Mouse (Mus musculus): ENCODE measurements around the gene Rpl9-ps1. TPM values are rescaled to one million over a fixed set of nuclear protein-coding genes. Genes with fewer than 3 reads are reported as not detected.
A peak's percentile ranks its signal among the peaks of the same experiment; 100 is the strongest.

Gene Rpl9-ps1
- polyA plus RNA-seq, 1 experiment, result not detected

- Histone ChIP-seq H3K9ac (ENCODE audit: low read depth, poor library complexity, severe bottlenecking) (no peak overlapping the region), H3K4me1 (ENCODE audit: control insufficient read depth, insufficient read depth, low read length) (no peaks in the 10 kb centered on the region), H3K27me3 (ENCODE audit: control insufficient read depth, insufficient read depth, low read length, poor library complexity, severe bottlenecking) (no peaks in the 10 kb centered on the region), H3K36me3 (ENCODE audit: control insufficient read depth, insufficient read depth, low read length, poor library complexity, severe bottlenecking) (no peaks in the 10 kb centered on the region), H3K27ac (ENCODE audit: insufficient read depth, low read length) (no peak overlapping the region), H3K4me3 (ENCODE audit: low read depth, low read length) (no peak overlapping the region), H3K9me3 (replicated peaks; ENCODE audit: control insufficient read depth, insufficient read depth, low read length, poor library complexity, severe bottlenecking) (no peaks in the 10 kb centered on the region)
- TF ChIP-seq POLR2A (IDR thresholded peaks at IDR 0.05; ENCODE audit: insufficient read depth, low read length), result no peak
- TF ChIP-seq CTCF (IDR thresholded peaks at IDR 0.05; ENCODE audit: low read depth, low read length), result no peak
- TF ChIP-seq EP300 (IDR thresholded peaks at IDR 0.05; ENCODE audit: insufficient read depth, low read depth, low read length), result no peak
Observed at GRCm38 (mm10) chr11:83634425-83634824, 11.0 kb downstream of the Rpl9-ps1 start.

DNA sequence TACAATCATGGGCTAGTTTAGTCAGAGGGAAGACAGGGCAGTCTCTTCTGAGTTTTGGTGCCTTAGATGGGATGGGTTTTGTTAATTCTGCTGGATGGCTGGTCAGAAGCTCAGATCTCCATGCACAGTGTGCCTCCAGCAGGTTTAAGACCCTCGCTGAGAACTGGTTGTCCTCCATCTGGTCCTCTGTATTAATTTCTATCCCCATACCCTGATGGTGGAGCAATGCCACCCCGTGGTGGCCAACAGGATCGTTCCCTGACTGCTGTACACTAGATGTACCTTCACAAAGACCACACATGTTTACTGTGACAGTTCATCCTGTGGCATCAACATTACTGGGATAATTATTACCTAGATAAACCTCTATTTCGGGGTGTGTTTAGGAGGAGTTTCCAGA lies 12.7 kb downstream of the Rpl9-ps1 start:
- H3K9me3 ChIP-seq (replicated peaks; ENCODE audit: control insufficient read depth, insufficient read depth, low read length, poor library complexity, severe bottlenecking), result no peaks in the 10 kb centered on the region

GRCm38 (mm10) chr11:83631065-83631464 lies 14.4 kb downstream of the Rpl9-ps1 start:
- H3K36me3 ChIP-seq (ENCODE audit: control insufficient read depth, insufficient read depth, low read length, poor library complexity, severe bottlenecking), result no peaks in the 10 kb centered on the region
- H3K27me3 ChIP-seq (ENCODE audit: control insufficient read depth, insufficient read depth, low read length, poor library complexity, severe bottlenecking), result no peaks in the 10 kb centered on the region
- H3K4me1 ChIP-seq (ENCODE audit: control insufficient read depth, insufficient read depth, low read length), result no peaks in the 10 kb centered on the region

More for the DNA sequence above, 12.7 kb downstream of the Rpl9-ps1 start:
- no peaks in the 10 kb centered on the region for H3K36me3 ChIP-seq (ENCODE audit: control insufficient read depth, insufficient read depth, low read length, poor library complexity, severe bottlenecking)
- H3K4me3 ChIP-seq (ENCODE audit: low read depth, low read length), result no peak overlapping the region
- no peak overlapping the region for H3K9ac ChIP-seq (ENCODE audit: low read depth, poor library complexity, severe bottlenecking)
- no peaks in the 10 kb centered on the region for H3K4me1 ChIP-seq (ENCODE audit: control insufficient read depth, insufficient read depth, low read length)
- no peak overlapping the region for H3K27ac ChIP-seq (ENCODE audit: insufficient read depth, low read length)
- H3K27me3 ChIP-seq (ENCODE audit: control insufficient read depth, insufficient read depth, low read length, poor library complexity, severe bottlenecking), result no peaks in the 10 kb centered on the region
- TF ChIP-seq EP300 (IDR thresholded peaks at IDR 0.05; ENCODE audit: insufficient read depth, low read depth, low read length) (no peak), CTCF (IDR thresholded peaks at IDR 0.05; ENCODE audit: low read depth, low read length) (peak; percentile 15), POLR2A (IDR thresholded peaks at IDR 0.05; ENCODE audit: insufficient read depth, low read length) (no peak)

GRCm38 (mm10) chr11:83630630-83631029 lies 14.8 kb downstream of the Rpl9-ps1 start:
- Histone ChIP-seq H3K27ac (ENCODE audit: insufficient read depth, low read length) (no peak overlapping the region), H3K27me3 (ENCODE audit: control insufficient read depth, insufficient read depth, low read length, poor library complexity, severe bottlenecking) (no peaks in the 10 kb centered on the region), H3K36me3 (ENCODE audit: control insufficient read depth, insufficient read depth, low read length, poor library complexity, severe bottlenecking) (no peaks in the 10 kb centered on the region), H3K9me3 (replicated peaks; ENCODE audit: control insufficient read depth, insufficient read depth, low read length, poor library complexity, severe bottlenecking) (no peaks in the 10 kb centered on the region), H3K4me1 (ENCODE audit: control insufficient read depth, insufficient read depth, low read length) (no peaks in the 10 kb centered on the region), H3K9ac (ENCODE audit: low read depth, poor library complexity, severe bottlenecking) (no peak overlapping the region), H3K4me3 (ENCODE audit: low read depth, low read length) (no peak overlapping the region)
- TF ChIP-seq CTCF (IDR thresholded peaks at IDR 0.05; ENCODE audit: low read depth, low read length) (no peak), POLR2A (IDR thresholded peaks at IDR 0.05; ENCODE audit: insufficient read depth, low read length) (no peak), EP300 (IDR thresholded peaks at IDR 0.05; ENCODE audit: insufficient read depth, low read depth, low read length) (no peak)

More at GRCm38 (mm10) chr11:83631065-83631464, 14.4 kb downstream of the Rpl9-ps1 start:
- no peak overlapping the region for H3K9ac ChIP-seq (ENCODE audit: low read depth, poor library complexity, severe bottlenecking)
- no peak overlapping the region for H3K4me3 ChIP-seq (ENCODE audit: low read depth, low read length)
- no peaks in the 10 kb centered on the region for H3K9me3 ChIP-seq (replicated peaks; ENCODE audit: control insufficient read depth, insufficient read depth, low read length, poor library complexity, severe bottlenecking)
- TF ChIP-seq EP300 (IDR thresholded peaks at IDR 0.05; ENCODE audit: insufficient read depth, low read depth, low read length), result no peak
- H3K27ac ChIP-seq (ENCODE audit: insufficient read depth, low read length), result no peak overlapping the region

DNA sequence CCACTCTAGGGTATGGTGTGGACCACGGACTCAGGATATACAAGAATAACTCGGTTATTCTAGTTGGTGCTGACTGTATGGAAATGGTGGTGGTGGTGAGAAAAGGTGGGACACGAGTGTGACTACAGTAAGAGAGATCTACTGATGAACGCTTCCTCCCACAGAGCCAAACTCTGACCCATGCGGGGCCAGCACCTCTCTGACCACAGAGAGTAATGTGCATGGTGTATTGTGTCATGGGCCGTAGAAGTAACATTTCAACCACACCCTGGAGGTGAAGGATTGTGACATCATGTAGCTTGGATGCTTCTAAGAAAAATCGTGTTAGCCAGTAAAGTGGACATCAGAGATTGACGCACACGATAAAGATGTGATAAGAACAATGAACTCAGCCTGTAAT lies 16.6 kb downstream of the Rpl9-ps1 start:
- no peak overlapping the region for H3K27ac ChIP-seq (ENCODE audit: insufficient read depth, low read length)
- TF ChIP-seq CTCF (IDR thresholded peaks at IDR 0.05; ENCODE audit: low read depth, low read length) (no peak), POLR2A (IDR thresholded peaks at IDR 0.05; ENCODE audit: insufficient read depth, low read length) (no peak), EP300 (IDR thresholded peaks at IDR 0.05; ENCODE audit: insufficient read depth, low read depth, low read length) (no peak)

GRCm38 (mm10) chr11:83623586-83623985 lies 21.8 kb downstream of the Rpl9-ps1 start:
- no peaks in the 10 kb centered on the region for H3K27me3 ChIP-seq (ENCODE audit: control insufficient read depth, insufficient read depth, low read length, poor library complexity, severe bottlenecking)
- H3K9me3 ChIP-seq (replicated peaks; ENCODE audit: control insufficient read depth, insufficient read depth, low read length, poor library complexity, severe bottlenecking), result no peaks in the 10 kb centered on the region
- TF ChIP-seq CTCF (IDR thresholded peaks at IDR 0.05; ENCODE audit: low read depth, low read length), result no peak
- TF ChIP-seq POLR2A (IDR thresholded peaks at IDR 0.05; ENCODE audit: insufficient read depth, low read length), result no peak
- no peak for TF ChIP-seq EP300 (IDR thresholded peaks at IDR 0.05; ENCODE audit: insufficient read depth, low read depth, low read length)
- H3K4me3 ChIP-seq (ENCODE audit: low read depth, low read length), result no peak overlapping the region
- H3K4me1 ChIP-seq (ENCODE audit: control insufficient read depth, insufficient read depth, low read length), result no peaks in the 10 kb centered on the region
- no peaks in the 10 kb centered on the region for H3K36me3 ChIP-seq (ENCODE audit: control insufficient read depth, insufficient read depth, low read length, poor library complexity, severe bottlenecking)
- H3K27ac ChIP-seq (ENCODE audit: insufficient read depth, low read length), result no peak overlapping the region
- no peak overlapping the region for H3K9ac ChIP-seq (ENCODE audit: low read depth, poor library complexity, severe bottlenecking)

More for the DNA sequence above, 16.6 kb downstream of the Rpl9-ps1 start:
- no peaks in the 10 kb centered on the region for H3K27me3 ChIP-seq (ENCODE audit: control insufficient read depth, insufficient read depth, low read length, poor library complexity, severe bottlenecking)
- H3K4me1 ChIP-seq (ENCODE audit: control insufficient read depth, insufficient read depth, low read length), result no peaks in the 10 kb centered on the region
- H3K36me3 ChIP-seq (ENCODE audit: control insufficient read depth, insufficient read depth, low read length, poor library complexity, severe bottlenecking), result no peaks in the 10 kb centered on the region
- no peak overlapping the region for H3K4me3 ChIP-seq (ENCODE audit: low read depth, low read length)
- H3K9ac ChIP-seq (ENCODE audit: low read depth, poor library complexity, severe bottlenecking), result no peak overlapping the region
- no peaks in the 10 kb centered on the region for H3K9me3 ChIP-seq (replicated peaks; ENCODE audit: control insufficient read depth, insufficient read depth, low read length, poor library complexity, severe bottlenecking)
